Mouse (Mus musculus): Measurements from ENCODE around the gene Grn. TPM values are rescaled to one million over a fixed set of nuclear protein-coding genes. Genes with fewer than 3 reads are reported as not detected.

Gene Grn
- total RNA-seq, 1 experiment = 81.5 TPM

DNA sequence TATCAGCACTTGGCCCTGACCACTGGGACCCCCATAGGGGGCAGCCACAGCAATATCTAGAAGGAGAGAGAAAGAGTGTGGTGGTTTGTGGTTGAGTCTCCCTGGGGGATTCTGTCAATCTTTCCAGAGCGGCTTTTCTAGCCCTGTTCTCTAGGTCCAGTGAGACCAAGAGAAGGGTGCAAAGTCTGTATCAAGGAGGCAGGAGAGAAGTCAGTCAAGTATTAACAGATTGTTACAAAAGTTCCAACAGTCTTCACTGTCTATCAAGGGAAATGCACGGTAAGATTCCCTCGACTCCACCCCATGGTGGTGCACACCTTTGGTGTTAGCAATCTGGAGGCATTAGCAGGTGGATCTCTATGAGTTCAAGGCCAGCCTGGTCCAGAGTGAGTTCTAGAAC lies 31.6 kb downstream of the Grn start:
- TF ChIP-seq CHD2 (IDR thresholded peaks at IDR 0.05; ENCODE audit: low read depth, low read length) = no peak
- no peak for TF ChIP-seq ZNF384 (IDR thresholded peaks at IDR 0.05; ENCODE audit: low read depth, low read length)
- TF ChIP-seq ZC3H11A (IDR thresholded peaks at IDR 0.05; ENCODE audit: borderline replicate concordance, low read depth, low read length) = no peak
- no peak for TF ChIP-seq HCFC1 (IDR thresholded peaks at IDR 0.05; ENCODE audit: borderline replicate concordance, insufficient read depth, low read length)
- TF ChIP-seq MAFK (IDR thresholded peaks at IDR 0.05; ENCODE audit: insufficient read depth, low read depth, low read length) = no peak
- Histone ChIP-seq H3K9me3 (ENCODE audit: control insufficient read depth, insufficient read depth, low read depth, low read length) (no peaks in the 10 kb centered on the region), H3K4me3 (ENCODE audit: insufficient read depth in 1 of 2, low read depth in 1 of 2, low read length in 2 of 2, poor library complexity in 1 of 2, severe bottlenecking in 1 of 2) (no peak overlapping the region), H3K27ac (ENCODE audit: insufficient read depth, low read depth, low read length, poor library complexity, severe bottlenecking) (no peak overlapping the region), H3K9ac (ENCODE audit: insufficient read depth, low read depth, low read length, poor library complexity, severe bottlenecking) (no peak overlapping the region), H3K36me3 (ENCODE audit: control insufficient read depth, insufficient read depth, low read length, poor library complexity, severe bottlenecking) (no peaks in the 10 kb centered on the region), H3K4me1 (ENCODE audit: control insufficient read depth in 2 of 2, insufficient read depth in 2 of 2, low read length in 2 of 2, poor library complexity in 1 of 2) (peaks cover 0 to 1% of the 10 kb centered on the region in 2 experiments; a peak in 1 of 4 replicates)
- in situ Hi-C loops (cut with MboI; ENCODE audit: low sequenced_read_pairs in 2 of 2, unreplicated experiment in 2 of 2) = no loop called here
- no peak for DNase-seq (ENCODE audit: low read depth, low spot score)

DNA sequence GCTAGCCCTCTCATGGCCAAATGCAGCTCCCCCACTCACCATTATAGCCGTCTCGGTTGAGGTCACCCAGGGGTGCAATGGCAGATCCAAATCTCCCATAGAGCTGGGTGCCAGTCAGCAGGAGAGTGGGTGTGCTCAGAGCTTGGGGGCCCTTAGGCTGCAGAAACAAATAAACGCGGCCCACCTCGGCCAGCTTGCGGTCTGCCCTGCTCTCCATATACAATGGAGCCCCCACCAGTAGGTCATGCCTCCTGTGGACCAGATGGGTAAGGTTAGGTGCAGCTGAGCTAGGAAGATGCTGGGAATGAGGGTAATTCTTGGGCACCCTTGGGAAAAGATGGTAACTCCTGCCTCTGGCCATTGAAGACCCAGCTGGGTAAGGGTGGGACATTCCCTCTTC lies 34.8 kb downstream of the Grn start:
- Histone ChIP-seq H3K27ac (ENCODE audit: insufficient read depth, low read depth, low read length, poor library complexity, severe bottlenecking) (no peak overlapping the region), H3K36me3 (ENCODE audit: control insufficient read depth, insufficient read depth, low read length, poor library complexity, severe bottlenecking) (no peaks in the 10 kb centered on the region), H3K4me3 (ENCODE audit: insufficient read depth in 1 of 2, low read depth in 1 of 2, low read length in 2 of 2, poor library complexity in 1 of 2, severe bottlenecking in 1 of 2) (no peak overlapping the region), H3K9ac (ENCODE audit: insufficient read depth, low read depth, low read length, poor library complexity, severe bottlenecking) (no peak overlapping the region), H3K4me1 (ENCODE audit: control insufficient read depth in 2 of 2, insufficient read depth in 2 of 2, low read length in 2 of 2, poor library complexity in 1 of 2) (peaks cover 0 to 4% of the 10 kb centered on the region in 2 experiments; a peak in 1 of 4 replicates), H3K9me3 (ENCODE audit: control insufficient read depth, insufficient read depth, low read depth, low read length) (no peaks in the 10 kb centered on the region)
- no peak for DNase-seq (ENCODE audit: low read depth, low spot score)
- TF ChIP-seq MAFK (IDR thresholded peaks at IDR 0.05; ENCODE audit: insufficient read depth, low read depth, low read length) (no peak), ZNF384 (IDR thresholded peaks at IDR 0.05; ENCODE audit: low read depth, low read length) (no peak), CHD2 (IDR thresholded peaks at IDR 0.05; ENCODE audit: low read depth, low read length) (no peak), HCFC1 (IDR thresholded peaks at IDR 0.05; ENCODE audit: borderline replicate concordance, insufficient read depth, low read length) (no peak), ZC3H11A (IDR thresholded peaks at IDR 0.05; ENCODE audit: borderline replicate concordance, low read depth, low read length) (no peak)
- in situ Hi-C loops (cut with MboI; ENCODE audit: low sequenced_read_pairs in 2 of 2, unreplicated experiment in 2 of 2) = no loop called here

DNA sequence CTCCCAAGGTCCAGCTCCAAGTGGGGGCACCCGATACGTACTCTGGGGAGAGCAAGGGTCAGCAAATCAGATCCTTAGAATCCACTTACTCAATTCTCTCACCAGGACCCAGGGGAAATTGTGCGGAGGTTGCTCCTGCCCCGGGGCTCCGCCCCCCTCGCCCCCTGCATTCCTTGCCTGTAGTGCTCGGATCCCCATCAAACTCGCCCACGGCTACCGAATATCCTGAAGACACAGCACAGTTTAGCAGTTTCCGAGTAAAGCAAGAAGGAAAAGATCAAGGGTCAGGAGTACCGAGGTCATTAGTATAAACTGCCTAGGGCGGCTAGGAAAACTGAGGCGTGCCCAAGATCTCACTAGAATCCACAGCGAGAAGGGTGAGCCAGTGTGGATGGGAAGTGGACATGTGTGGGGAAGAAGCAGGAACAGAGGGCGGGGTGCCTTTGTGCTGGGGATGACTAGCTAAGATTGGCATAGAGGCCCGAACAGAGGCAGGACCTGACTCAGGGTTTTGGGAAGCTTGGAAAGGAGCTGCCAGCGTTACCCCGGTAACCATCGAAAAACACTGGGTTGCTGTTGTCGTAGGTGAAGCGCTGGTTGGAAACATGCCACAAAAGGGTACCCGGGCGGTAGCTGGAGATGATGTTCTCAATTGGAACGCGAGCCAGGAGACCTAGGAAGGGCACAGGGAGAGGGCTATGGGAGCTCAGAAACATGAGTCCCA lies 35.8 kb downstream of the Grn start:
- no peak for DNase-seq (ENCODE audit: low read depth, low spot score)
- no peak overlapping the region for H3K4me3 ChIP-seq (ENCODE audit: insufficient read depth in 1 of 2, low read depth in 1 of 2, low read length in 2 of 2, poor library complexity in 1 of 2, severe bottlenecking in 1 of 2)
- H3K4me1 ChIP-seq (ENCODE audit: control insufficient read depth in 2 of 2, insufficient read depth in 2 of 2, low read length in 2 of 2, poor library complexity in 1 of 2) = peaks cover 0 to 4% of the 10 kb centered on the region in 2 experiments; a peak in 1 of 4 replicates

DNA sequence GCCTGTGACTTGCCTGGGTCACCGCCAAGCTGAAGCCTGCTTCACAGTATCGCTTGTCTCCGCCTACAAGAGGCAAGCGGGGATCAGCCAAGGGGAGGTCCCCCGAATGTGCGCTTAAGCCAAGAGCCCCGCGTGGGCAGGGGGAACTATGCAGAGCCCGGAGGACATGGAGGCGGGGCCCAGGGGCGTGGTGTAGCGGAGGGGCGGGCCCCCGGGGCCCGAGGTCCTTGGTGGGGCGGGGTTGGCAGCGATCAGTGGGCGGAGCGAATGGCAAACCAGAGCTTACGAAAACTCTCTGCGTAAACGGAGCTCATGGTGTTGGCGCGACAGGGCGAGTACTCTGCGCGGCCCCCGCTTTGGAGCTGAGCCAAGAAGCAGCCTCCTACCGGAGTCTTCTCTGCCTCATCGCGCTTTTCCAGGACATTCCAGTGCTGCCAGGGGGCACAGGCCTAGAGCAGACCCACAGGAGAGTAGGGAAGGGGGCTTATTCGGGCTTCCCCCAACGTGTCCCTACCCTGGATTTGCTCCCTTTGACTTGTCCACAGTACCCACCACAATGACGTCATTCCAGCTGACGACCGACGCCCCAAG lies 37.0 kb downstream of the Grn start:
- no peak overlapping the region for H3K27ac ChIP-seq (ENCODE audit: insufficient read depth, low read depth, low read length, poor library complexity, severe bottlenecking)
- DNase-seq (ENCODE audit: low read depth, low spot score) = peak; percentile 88

More for the DNA sequence above, 35.8 kb downstream of the Grn start:
- in situ Hi-C loops (cut with MboI; ENCODE audit: low sequenced_read_pairs in 2 of 2, unreplicated experiment in 2 of 2) = no loop called here
- H3K36me3 ChIP-seq (ENCODE audit: control insufficient read depth, insufficient read depth, low read length, poor library complexity, severe bottlenecking) = no peaks in the 10 kb centered on the region
- no peak overlapping the region for H3K9ac ChIP-seq (ENCODE audit: insufficient read depth, low read depth, low read length, poor library complexity, severe bottlenecking)
- H3K27ac ChIP-seq (ENCODE audit: insufficient read depth, low read depth, low read length, poor library complexity, severe bottlenecking) = no peak overlapping the region
- TF ChIP-seq MAFK (IDR thresholded peaks at IDR 0.05; ENCODE audit: insufficient read depth, low read depth, low read length) (peak; percentile 44; the same call in 1 of the 2 replicates), ZNF384 (IDR thresholded peaks at IDR 0.05; ENCODE audit: low read depth, low read length) (no peak)
- H3K9me3 ChIP-seq (ENCODE audit: control insufficient read depth, insufficient read depth, low read depth, low read length) = no peaks in the 10 kb centered on the region

More for the DNA sequence above, 37.0 kb downstream of the Grn start:
- Histone ChIP-seq H3K9me3 (ENCODE audit: control insufficient read depth, insufficient read depth, low read depth, low read length) (no peaks in the 10 kb centered on the region), H3K4me3 (ENCODE audit: insufficient read depth in 1 of 2, low read depth in 1 of 2, low read length in 2 of 2, poor library complexity in 1 of 2, severe bottlenecking in 1 of 2) (peak overlapping the region; percentile 59 to 77), H3K9ac (ENCODE audit: insufficient read depth, low read depth, low read length, poor library complexity, severe bottlenecking) (peak overlapping the region; percentile 65), H3K4me1 (ENCODE audit: control insufficient read depth in 2 of 2, insufficient read depth in 2 of 2, low read length in 2 of 2, poor library complexity in 1 of 2) (peaks cover 0 to 4% of the 10 kb centered on the region in 2 experiments; a peak in 1 of 4 replicates), H3K36me3 (ENCODE audit: control insufficient read depth, insufficient read depth, low read length, poor library complexity, severe bottlenecking) (no peaks in the 10 kb centered on the region)
- in situ Hi-C loops (cut with MboI; ENCODE audit: low sequenced_read_pairs in 2 of 2, unreplicated experiment in 2 of 2) = no loop called here
- TF ChIP-seq ZC3H11A (IDR thresholded peaks at IDR 0.05; ENCODE audit: borderline replicate concordance, low read depth, low read length) (no peak), MAFK (IDR thresholded peaks at IDR 0.05; ENCODE audit: insufficient read depth, low read depth, low read length) (no peak), ZNF384 (IDR thresholded peaks at IDR 0.05; ENCODE audit: low read depth, low read length) (no peak), CHD2 (IDR thresholded peaks at IDR 0.05; ENCODE audit: low read depth, low read length) (no peak), HCFC1 (IDR thresholded peaks at IDR 0.05; ENCODE audit: borderline replicate concordance, insufficient read depth, low read length) (no peak)
